Mouse (Mus musculus) embryonic facial prominence, embryonic 15.5 days (tissue): Measurements from ENCODE around the gene Ctdspl2. TPM values are rescaled to one million over a fixed set of nuclear protein-coding genes. Genes with fewer than 3 reads are reported as not detected.
"Not testable (repeated sequence)": the region's sequence is repeated elsewhere in the genome, so short reads cannot be mapped to it uniquely, and the experiment has no call there.

Experiments used
- ATAC-seq: fragments of 200-750 bp; cut with Nextera tagmentation; 2 replicates; pipeline ENCODE4 v1.8.0; 2017; ENCODE audit warnings: low read depth, moderate TSS enrichment; ENCODE audit not compliant: insufficient number of reproducible peaks, low FRiP score, low TSS enrichment
- H3K27ac ChIP-seq: fragments of 300-500 bp; sonication (generic); replicated peaks from 2 replicates; pipeline ENCODE4 v1.5.1; 2015; ENCODE audit warnings: mild to moderate bottlenecking, inconsistent platforms
- H3K27me3 ChIP-seq: fragments of 300-500 bp; sonication (generic); 2 replicates; pipeline ENCODE4 v1.6.1; 2015; ENCODE audit warnings: inconsistent platforms
- H3K36me3 ChIP-seq: fragments of 300-500 bp; sonication (generic); 2 replicates; pipeline ENCODE4 v1.6.1; 2015; ENCODE audit warnings: mild to moderate bottlenecking, inconsistent platforms
- H3K4me1 ChIP-seq: fragments of 300-500 bp; sonication (generic); 2 replicates; pipeline ENCODE4 v1.6.1; 2015; ENCODE audit warnings: inconsistent platforms
- H3K4me2 ChIP-seq: fragments of 300-500 bp; sonication (generic); replicated peaks from 2 replicates; pipeline ENCODE4 v1.6.1; 2015; ENCODE audit warnings: mild to moderate bottlenecking, inconsistent platforms
- H3K4me3 ChIP-seq: fragments of 300-500 bp; sonication (generic); replicated peaks from 2 replicates; pipeline ENCODE4 v1.5.1; 2015; ENCODE audit warnings: mild to moderate bottlenecking, inconsistent platforms
- H3K9ac ChIP-seq: fragments of 300-500 bp; sonication (generic); 2 replicates; pipeline ENCODE4 v1.6.1; 2015; ENCODE audit warnings: inconsistent platforms
- H3K9me3 ChIP-seq: fragments of 300-500 bp; sonication (generic); replicated peaks from 2 replicates; pipeline ENCODE4 v1.6.1; 2016; ENCODE audit warnings: inconsistent platforms
- WGBS: fragments of 180-500 bp; shearing (Covaris S2); methylation state at CpG from one replicate; pipeline ENCODE4 v1.1.7; 2015; 5-methylcytosine and 5-hydroxymethylcytosine counted together
- polyA plus RNA-seq: library from polyadenylated mRNA; unstranded; fragments of >200 nt; fragmentation: Nextera tagmentation; extraction: Ambion mirVana; gene quantifications from 2 replicates; pipeline ENCODE4 v1.2.1, GENCODE M21; 2015

Ctdspl2 gene
- polyA plus RNA-seq: 43.6 and 48.0 TPM in 2 replicates

DNA sequence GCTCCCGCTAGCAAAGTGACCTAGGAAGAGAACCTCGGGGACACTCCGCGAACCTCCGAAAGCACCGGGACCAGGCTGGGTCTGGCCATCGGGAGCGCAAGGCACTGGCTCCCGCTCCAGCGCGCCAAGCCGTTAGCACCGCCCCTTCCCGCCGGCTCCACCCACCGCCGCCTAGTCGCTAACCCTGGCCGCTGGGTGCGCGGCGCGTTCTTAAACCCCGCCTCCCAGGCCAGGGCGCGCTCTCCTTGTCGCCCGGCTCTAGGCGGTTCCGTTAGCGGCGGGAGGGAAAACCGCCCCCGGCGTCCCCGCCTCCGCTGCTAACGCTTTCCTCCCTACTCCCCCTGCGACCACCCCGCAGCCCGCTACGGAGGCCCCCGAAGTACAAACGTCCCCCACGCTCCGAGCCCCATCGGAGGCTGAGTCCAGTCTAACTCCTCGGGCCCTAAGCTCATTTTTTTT lies at the start of gene Ctdspl2, which contains the start of gene Mageb3:
Gene Ctdspl2, plus strand, starts transcription at position 237 of the 459 bp plus-strand sequence.
Gene Mageb3, minus strand, starts transcription at position 328 of the 459 bp plus-strand sequence.
- peak; percentile 98 for ATAC-seq
- peak within 1 kb of the TSS; percentile 73 for H3K4me3 ChIP-seq
- peaks cover 3% of the 10 kb centered on the region; the same call in 1 of the 2 replicates for H3K36me3 ChIP-seq

DNA sequence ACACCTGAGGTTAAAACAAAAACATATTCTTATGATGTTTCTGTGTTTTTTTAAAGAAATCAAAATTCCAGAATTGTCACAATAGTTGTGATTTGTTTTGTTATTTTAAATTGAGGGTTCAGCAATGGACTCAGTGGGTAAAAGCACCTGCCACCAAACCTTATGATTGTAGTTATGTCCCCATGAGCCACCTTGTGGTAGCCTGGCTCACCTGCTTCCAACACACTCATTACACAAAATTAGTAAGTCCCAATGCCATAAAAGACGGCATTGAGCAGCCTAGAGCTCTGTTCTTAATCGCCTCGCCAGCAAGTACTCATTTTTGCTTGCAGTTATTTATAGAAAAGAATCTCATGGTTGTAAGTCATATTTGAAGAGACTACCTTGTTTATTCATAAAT lies 45.8 kb upstream of the Ctdspl2 start:
- H3K4me3 ChIP-seq: no peak overlapping the region
- peaks cover 24% of the 10 kb centered on the region for H3K36me3 ChIP-seq
- 81% methylated on average over 3 of the region's 3 CpGs for WGBS
- H3K27ac ChIP-seq: no peak overlapping the region
- H3K4me2 ChIP-seq: no peak overlapping the region
- no peaks in the 10 kb centered on the region for H3K27me3 ChIP-seq
- H3K9ac ChIP-seq: no peak overlapping the region
- no peaks in the 10 kb centered on the region for H3K4me1 ChIP-seq
- no peak for ATAC-seq
- no peaks in the 10 kb centered on the region for H3K9me3 ChIP-seq

More for the DNA sequence above, at the start of gene Ctdspl2, which contains the start of gene Mageb3:
- no peaks in the 10 kb centered on the region for H3K27me3 ChIP-seq
- no peaks in the 10 kb centered on the region for H3K9me3 ChIP-seq
- peak within 1 kb of the TSS; percentile 79 for H3K9ac ChIP-seq
- peak within 1 kb of the TSS; percentile 91 for H3K27ac ChIP-seq
- under 1% methylated on average over 48 of the region's 48 CpGs for WGBS
- H3K4me1 ChIP-seq: peaks cover 21% of the 10 kb centered on the region
- H3K4me2 ChIP-seq: peak within 1 kb of the TSS; percentile 55

DNA sequence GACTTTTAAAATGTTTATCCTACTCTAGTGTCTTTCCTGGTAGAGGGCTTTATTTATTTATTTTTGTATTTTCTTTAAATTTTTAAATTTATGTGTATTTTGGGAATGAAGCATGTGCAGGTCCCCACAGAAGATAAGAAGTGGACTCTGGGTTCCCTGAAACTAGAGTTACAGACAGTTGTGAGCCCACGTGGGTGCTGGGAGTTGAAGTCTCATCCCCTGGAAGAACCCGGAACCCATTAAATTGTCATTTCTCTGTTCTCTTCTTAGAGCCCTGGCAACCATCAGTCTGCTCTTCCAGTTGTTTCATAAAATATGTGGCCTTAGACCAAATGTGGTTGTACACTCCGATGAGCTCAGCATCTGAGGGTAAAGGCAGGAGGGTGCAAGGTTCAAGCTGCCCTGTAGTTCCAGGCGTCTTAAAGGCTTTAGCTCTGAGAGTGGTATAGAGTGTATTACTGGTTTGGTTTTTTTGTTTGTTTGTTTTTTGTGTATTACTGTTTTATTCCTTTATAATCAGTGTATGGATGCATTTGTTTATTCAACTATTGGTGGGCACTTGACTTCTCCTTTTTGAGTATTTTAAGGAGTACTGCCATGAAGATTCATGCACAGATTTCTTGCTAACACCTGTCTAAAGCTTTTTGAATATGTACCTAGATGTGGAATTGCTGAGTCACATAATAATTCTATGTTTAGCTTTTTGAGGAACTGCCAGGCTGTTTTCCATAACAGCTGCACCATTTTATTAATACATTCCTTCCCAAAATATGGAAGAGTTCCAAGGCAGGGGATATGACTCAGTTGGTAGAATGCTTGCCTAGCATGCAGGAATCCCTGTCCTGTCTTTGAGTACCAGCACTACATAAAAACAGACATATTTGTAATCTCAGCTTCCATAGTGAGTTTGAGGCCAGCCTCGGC lies 39.5 kb upstream of the Ctdspl2 start:
- no peak overlapping the region for H3K27ac ChIP-seq
- no peak overlapping the region for H3K4me3 ChIP-seq
- H3K4me1 ChIP-seq: no peaks in the 10 kb centered on the region
- H3K27me3 ChIP-seq: no peaks in the 10 kb centered on the region
- H3K4me2 ChIP-seq: no peak overlapping the region
- ATAC-seq: no peak
- no peaks in the 10 kb centered on the region for H3K9me3 ChIP-seq
- peaks cover 8% of the 10 kb centered on the region; the same call in 1 of the 2 replicates for H3K36me3 ChIP-seq
- WGBS: 87% methylated on average over 5 of the region's 5 CpGs
- H3K9ac ChIP-seq: no peak overlapping the region

DNA sequence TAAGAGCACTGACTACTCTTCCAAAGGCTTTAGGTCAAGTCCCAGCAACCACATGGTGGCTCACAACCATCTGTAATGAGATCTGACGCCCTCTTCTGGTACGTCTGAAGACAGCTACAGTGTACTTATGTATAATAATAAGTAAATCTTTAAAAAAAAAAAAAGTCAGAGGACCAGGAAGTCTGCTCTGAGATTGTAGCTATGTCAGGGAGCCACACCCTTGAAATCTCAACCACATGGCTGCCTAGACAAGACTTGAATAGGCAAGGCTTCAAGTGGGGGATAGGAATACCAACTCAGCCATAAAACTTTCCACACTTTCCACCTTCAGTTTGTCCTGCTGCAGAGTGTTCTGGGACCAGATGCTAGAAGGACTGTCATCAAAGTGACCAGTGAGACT lies 18.2 kb upstream of the Ctdspl2 start:
- not testable (repeated sequence) for H3K36me3 ChIP-seq, H3K9ac ChIP-seq, H3K27me3 ChIP-seq, H3K9me3 ChIP-seq, H3K4me1 ChIP-seq, ATAC-seq, H3K4me3 ChIP-seq, H3K27ac ChIP-seq, H3K4me2 ChIP-seq
- WGBS: 78% methylated on average over 2 of the region's 2 CpGs

DNA sequence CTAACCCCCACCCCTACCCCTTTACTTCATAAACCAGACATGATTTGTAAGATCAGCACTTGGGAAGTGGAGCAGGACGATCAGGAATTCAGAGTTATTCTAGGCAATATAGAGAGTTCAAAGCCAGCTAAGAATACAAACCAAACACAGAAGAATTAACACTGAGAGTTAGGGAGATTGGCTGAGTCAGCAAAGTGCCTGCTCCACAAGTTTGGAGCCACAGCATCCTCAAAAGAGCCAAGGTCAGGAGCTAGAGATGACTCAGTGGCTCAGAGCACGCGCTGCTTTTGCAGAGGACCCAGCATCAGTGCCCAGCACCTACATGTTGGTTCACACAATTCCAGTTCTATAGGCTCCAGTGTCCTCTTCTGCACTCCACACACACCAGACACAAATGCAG lies 12.4 kb upstream of the Ctdspl2 start:
- Histone ChIP-seq H3K4me3 (no peak overlapping the region), H3K36me3 (no peaks in the 10 kb centered on the region), H3K27me3 (no peaks in the 10 kb centered on the region), H3K9me3 (no peaks in the 10 kb centered on the region), H3K4me1 (no peaks in the 10 kb centered on the region), H3K4me2 (no peak overlapping the region), H3K27ac (no peak overlapping the region), H3K9ac (no peak overlapping the region)
- ATAC-seq: no peak
- 82% methylated on average over 3 of the region's 3 CpGs for WGBS

DNA sequence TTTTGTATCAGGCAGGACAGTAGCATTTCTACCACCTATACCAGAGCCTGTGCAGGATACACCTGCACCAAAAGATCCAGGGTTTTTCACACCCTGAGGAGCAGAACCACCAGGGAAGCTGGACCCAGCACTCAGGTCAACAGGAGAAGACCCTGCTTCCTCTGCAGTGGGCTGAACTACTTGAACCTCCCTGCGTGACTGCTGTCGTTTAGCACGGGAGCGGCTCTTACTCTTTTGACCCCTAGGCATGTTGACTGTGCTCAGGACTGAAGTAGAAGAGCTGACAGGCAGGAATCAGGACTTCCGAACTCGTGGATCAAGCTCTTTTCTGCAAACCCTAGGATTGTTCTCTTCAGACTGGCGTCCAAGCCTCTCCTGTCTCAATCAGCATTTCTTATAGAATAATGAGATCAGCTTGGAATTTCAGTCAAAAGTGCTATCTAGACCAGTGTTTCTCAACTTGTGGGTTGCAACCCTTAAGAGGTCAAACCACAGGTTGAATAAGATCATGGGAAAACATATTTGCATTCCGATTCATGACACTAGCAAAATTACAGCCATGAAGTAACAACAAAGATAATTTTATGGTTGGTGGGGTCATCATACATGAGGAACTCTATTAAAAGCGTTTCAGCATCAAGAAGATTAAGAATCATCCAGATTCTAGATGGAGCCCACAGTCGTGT lies 687 bp upstream of the Ctdspl2 start:
- peak overlapping the region; percentile 73 for H3K4me3 ChIP-seq
- H3K4me1 ChIP-seq: peaks cover 21% of the 10 kb centered on the region
- no peaks in the 10 kb centered on the region for H3K36me3 ChIP-seq
- peak overlapping the region; percentile 91 for H3K27ac ChIP-seq
- peak overlapping the region; percentile 55 for H3K4me2 ChIP-seq
- H3K27me3 ChIP-seq: no peaks in the 10 kb centered on the region
- H3K9ac ChIP-seq: peak overlapping the region; percentile 79
- no peaks in the 10 kb centered on the region for H3K9me3 ChIP-seq
- 13% methylated on average over 10 of the region's 10 CpGs for WGBS
- no peak for ATAC-seq

DNA sequence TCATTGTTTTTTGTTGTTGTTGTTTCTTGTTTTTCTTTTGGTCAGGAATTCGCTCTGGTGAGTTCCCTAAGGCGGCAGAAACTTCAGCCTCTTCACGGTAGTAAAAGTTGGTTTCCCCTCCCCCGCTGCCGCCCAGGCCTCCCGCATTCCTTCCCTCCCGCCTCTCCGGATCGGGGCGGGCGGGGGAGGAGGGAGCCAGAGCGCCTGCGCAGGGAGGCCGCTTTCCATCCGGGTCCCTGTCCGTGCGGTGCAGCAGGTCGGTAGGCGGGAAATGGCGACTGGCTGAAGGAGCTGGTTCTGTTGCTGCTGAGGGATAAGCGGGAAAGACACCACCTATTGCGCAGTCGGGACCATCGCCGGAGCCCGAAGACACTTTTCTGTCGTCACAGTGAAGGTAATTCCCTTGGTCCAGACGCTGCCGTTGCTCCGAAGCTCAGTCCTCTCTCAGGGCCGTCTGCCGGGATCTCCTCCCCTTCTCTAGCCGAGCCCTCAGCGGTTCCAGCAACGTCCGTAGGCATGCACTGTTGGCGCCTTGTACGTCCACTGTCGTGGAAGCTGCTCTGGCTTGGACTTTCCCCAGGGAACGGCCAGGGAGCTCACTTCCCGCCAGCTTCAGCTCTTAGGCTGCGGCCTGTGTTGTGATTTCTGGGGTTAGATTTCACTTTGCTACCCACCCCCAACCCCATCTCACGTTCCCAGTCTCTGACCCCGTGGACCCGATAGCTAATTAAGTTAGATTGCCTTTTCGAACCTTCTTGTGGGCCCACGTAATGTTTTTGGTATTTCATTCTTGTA lies 620 bp downstream of the Ctdspl2 start:
- Histone ChIP-seq H3K4me1 (peaks cover 21% of the 10 kb centered on the region), H3K27ac (peak overlapping the region; percentile 91), H3K9me3 (no peaks in the 10 kb centered on the region), H3K9ac (peak overlapping the region; percentile 79), H3K4me3 (peak overlapping the region; percentile 73), H3K36me3 (peaks cover 5% of the 10 kb centered on the region; the same call in 1 of the 2 replicates), H3K27me3 (no peaks in the 10 kb centered on the region), H3K4me2 (peak overlapping the region; percentile 55)
- peak; percentile 95 for ATAC-seq
- under 1% methylated on average over 47 of the region's 47 CpGs for WGBS

DNA sequence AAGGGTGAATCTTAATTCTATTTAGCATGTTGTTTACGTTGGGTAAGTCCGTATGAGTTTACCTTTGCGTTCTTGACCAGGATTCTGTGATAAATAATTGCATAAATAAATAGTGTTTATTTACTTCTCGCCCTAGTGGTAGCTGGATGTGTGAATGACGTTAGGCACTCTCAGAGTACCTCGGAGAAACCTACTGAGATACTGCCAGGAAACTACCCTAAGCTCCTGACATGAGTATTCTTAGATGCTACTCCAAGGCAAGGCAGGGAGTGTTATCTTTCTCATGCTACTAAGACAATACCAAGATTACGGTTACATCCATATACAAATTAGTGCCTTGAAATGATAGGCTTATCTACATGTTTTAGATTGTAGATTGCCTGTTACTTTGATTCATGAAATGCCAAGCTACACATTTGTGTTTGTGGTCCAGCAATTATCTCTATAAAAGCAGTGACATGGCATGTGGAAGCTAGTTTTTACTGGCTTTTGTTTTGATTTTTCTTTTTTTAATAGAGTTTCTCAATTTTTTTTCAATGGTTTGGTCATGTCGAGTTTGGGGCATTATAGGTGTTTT lies 1.5 kb downstream of the Ctdspl2 start:
- 9% methylated on average over 8 of the region's 8 CpGs for WGBS
- Histone ChIP-seq H3K4me3 (peak overlapping the region; percentile 73), H3K4me1 (peaks cover 21% of the 10 kb centered on the region), H3K9me3 (no peaks in the 10 kb centered on the region), H3K4me2 (peak overlapping the region; percentile 55), H3K27ac (0 out of 2 replicates have a peak overlapping the region, but pooled peaks have one; percentile 91), H3K27me3 (no peaks in the 10 kb centered on the region), H3K9ac (peak overlapping the region; percentile 79), H3K36me3 (peaks cover 8% of the 10 kb centered on the region; the same call in 1 of the 2 replicates)
- ATAC-seq: no peak

DNA sequence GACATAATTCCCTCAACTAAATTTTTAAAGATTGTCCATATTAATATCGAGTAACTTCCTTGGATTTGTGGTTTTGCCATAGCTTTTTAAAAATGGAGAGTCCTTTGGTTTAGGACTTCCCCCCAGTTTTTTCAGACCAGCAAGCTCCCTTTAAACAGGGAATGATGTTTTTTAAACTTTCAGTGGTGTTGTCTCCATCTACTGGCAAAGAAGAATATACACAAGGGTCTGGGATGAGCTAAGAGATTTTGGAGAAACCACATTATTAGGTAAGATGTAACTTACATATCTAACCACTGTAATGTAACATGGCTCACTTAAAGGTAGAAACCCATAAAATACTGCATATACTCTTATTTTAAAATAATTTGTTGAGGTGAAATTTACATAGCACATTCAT lies 39.9 kb downstream of the Ctdspl2 start:
- Histone ChIP-seq H3K4me3 (no peak overlapping the region), H3K4me1 (no peaks in the 10 kb centered on the region), H3K4me2 (no peak overlapping the region), H3K9ac (no peak overlapping the region), H3K27me3 (no peaks in the 10 kb centered on the region), H3K27ac (no peak overlapping the region), H3K9me3 (no peaks in the 10 kb centered on the region), H3K36me3 (peaks cover 28% of the 10 kb centered on the region)
- 73% methylated on average over 1 of the region's 1 CpGs for WGBS
- no peak for ATAC-seq

DNA sequence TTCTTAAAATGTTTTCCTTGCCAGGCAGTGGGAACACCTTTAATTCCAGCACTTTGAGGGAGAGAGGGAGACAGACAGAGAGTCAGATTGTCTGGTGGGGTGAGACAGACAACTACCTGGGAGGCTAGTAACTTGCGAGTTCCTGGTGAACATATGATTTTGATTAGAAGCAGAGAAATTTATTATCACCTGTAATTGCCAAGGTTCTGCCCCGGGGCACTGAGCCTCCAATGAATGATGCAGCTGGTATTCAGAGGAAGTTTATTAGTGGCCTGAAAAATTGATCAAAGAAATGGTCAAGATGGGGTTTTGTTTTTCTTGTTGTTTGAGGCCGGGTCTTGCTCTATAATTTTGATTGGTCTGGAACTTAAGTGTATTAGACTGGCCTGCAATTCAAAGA lies 53.0 kb downstream of the Ctdspl2 start:
- no peaks in the 10 kb centered on the region for H3K4me1 ChIP-seq
- no peak overlapping the region for H3K4me3 ChIP-seq
- H3K36me3 ChIP-seq: peaks cover 20% of the 10 kb centered on the region
- H3K27me3 ChIP-seq: no peaks in the 10 kb centered on the region
- 60% methylated on average over 3 of the region's 3 CpGs for WGBS
- H3K9me3 ChIP-seq: no peaks in the 10 kb centered on the region
- no peak overlapping the region for H3K9ac ChIP-seq
- H3K4me2 ChIP-seq: no peak overlapping the region
- no peak for ATAC-seq
- no peak overlapping the region for H3K27ac ChIP-seq
